Mouse (Mus musculus): ENCODE results near the gene Pitpnb.

GRCm38 (mm10) chr5:111404721-111405120, 74.2 kb downstream of the Pitpnb start:
- TF ChIP-seq CTCF (IDR thresholded peaks at IDR 0.05; ENCODE audit: low read depth, low read length) (no peak), POLR2A (IDR thresholded peaks at IDR 0.05; ENCODE audit: borderline replicate concordance, low read depth, low read length) (no peak)
